Mouse (Mus musculus): ENCODE measurements around the gene Bdkrb2. TPM values are rescaled to one million over a fixed set of nuclear protein-coding genes. Genes with fewer than 3 reads are reported as not detected.

Gene Bdkrb2
- polyA plus RNA-seq (2012; rRNA removed), result 3.1 and 8.3 TPM in 2 replicates

DNA sequence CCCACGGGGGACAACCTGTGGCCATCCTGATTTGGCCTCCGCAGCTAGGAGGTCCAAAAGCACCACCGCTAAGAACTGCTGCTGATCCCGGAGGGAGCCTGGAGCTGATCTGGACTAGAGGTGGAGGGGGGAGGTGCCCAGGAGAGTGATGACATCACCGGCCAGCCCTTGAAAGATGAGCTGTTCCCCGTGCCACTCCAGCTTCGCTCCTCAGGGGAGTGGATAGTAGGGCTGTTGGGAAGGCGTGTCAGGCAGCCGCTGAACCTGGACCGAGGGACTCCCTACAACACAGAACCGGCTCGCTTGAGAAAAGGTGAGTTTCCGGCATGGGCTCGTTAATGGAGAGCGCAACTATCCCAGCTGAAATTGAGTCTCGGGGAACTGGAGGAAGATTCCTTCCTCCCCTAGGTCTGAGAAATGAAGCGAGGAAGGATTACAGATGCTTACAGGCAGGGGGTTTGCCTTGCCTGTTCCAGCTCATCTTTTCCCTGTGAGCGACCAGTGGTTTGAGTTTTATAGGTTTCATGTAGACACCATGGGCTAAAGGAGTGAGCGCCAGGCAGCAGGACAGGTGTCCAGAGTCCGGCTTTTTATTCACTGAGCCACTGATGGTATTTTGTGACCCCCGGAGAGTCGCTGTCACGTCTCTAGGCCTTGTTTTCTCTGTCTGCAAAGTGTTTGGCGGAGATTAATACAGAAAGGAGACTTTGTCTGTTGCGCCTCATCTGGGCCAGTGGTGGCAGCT, at the start of gene Bdkrb2:
Bdkrb2 (plus strand) TSS at position 291 of the 745 bp plus-strand sequence.
- no peaks in the 10 kb centered on the region for H3K36me3 ChIP-seq (ENCODE audit: control insufficient read depth, insufficient read depth, low read length)
- peak within 1 kb of the TSS; percentile 81 for H3K27ac ChIP-seq (ENCODE audit: insufficient read depth, low read depth, low read length)
- TF ChIP-seq CTCF (IDR thresholded peaks at IDR 0.05; ENCODE audit: extremely low read depth, insufficient read length, insufficient replicate concordance, low read depth, low read length), result no peak
- TF ChIP-seq POLR2A (IDR thresholded peaks at IDR 0.05; ENCODE audit: low read depth, low read length), result peak; percentile 35; the same call in 1 of the 2 replicates
- 0 out of 2 replicates have a peak, but pooled peaks cover 2% of the 10 kb centered on the region for H3K4me1 ChIP-seq (ENCODE audit: control insufficient read depth, insufficient read depth, insufficient read length, low read length)
- peaks cover 10% of the 10 kb centered on the region for H3K27me3 ChIP-seq (ENCODE audit: control insufficient read depth, insufficient read depth, low read length)
- 10% methylated on average over 25 of the region's 25 CpGs for WGBS
- H3K4me3 ChIP-seq (ENCODE audit: low read depth, low read length), result peak within 1 kb of the TSS; percentile 63

DNA sequence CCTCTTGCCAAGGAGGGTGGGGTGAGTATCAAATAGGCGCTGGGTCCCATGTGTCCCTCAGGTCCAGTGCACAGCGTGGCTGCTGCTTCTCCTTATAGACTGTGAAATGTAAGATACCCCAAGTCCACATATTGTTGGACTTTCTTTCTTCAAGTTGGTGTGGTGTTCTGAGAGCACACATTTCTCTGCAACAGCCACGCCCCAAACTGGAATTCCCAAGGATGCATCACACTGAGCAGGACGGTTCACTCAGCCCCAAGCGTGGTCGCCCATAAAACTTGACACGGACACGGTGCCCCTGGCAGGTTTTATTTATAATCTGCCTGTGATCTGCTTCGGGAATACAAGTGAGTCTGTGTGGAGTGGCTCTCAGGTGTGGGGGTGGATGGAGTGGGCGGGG, 48.9 kb upstream of the Bdkrb2 start:
- TF ChIP-seq CTCF (IDR thresholded peaks at IDR 0.05; ENCODE audit: extremely low read depth, insufficient read length, insufficient replicate concordance, low read depth, low read length) (no peak), POLR2A (IDR thresholded peaks at IDR 0.05; ENCODE audit: low read depth, low read length) (no peak)
- Histone ChIP-seq H3K4me1 (ENCODE audit: control insufficient read depth, insufficient read depth, insufficient read length, low read length) (peaks cover 15% of the 10 kb centered on the region), H3K4me3 (ENCODE audit: low read depth, low read length) (no peak overlapping the region), H3K27ac (ENCODE audit: insufficient read depth, low read depth, low read length) (no peak overlapping the region), H3K27me3 (ENCODE audit: control insufficient read depth, insufficient read depth, low read length) (no peaks in the 10 kb centered on the region), H3K36me3 (ENCODE audit: control insufficient read depth, insufficient read depth, low read length) (no peaks in the 10 kb centered on the region)
- 63% methylated on average over 10 of the region's 10 CpGs for WGBS

DNA sequence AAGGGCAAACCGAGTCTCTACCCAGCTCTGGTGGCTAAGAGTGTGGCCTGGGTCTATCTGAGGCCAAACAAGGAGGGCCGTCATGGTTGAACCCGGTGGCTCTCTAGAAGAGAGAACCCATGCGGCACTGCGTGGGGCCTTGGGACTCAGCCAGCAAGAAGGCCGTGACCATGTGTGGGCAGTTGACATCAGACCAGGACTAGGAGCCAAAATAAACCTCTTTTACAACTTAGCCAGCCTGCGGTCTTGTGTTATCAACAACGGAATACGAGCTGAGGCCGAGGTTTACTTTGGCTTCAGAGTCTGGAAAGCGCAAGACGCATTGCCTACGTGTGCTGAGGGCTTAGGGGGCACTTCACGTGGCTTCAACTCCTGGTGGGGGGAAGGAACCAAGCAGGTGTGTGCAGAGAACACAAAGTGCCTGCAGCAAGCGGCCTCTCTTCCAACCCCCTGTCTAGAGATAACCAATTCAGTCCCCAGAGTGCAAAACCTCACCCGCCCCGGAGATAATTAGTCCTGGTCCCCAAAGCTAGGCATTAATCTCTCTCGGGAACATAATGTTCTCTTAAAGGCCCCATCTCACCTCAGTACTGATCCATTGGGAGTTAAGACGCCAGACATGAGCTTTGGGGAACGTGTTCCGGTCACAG, 45.9 kb upstream of the Bdkrb2 start:
- Histone ChIP-seq H3K27me3 (ENCODE audit: control insufficient read depth, insufficient read depth, low read length) (no peaks in the 10 kb centered on the region), H3K27ac (ENCODE audit: insufficient read depth, low read depth, low read length) (peak overlapping the region; percentile 67), H3K36me3 (ENCODE audit: control insufficient read depth, insufficient read depth, low read length) (no peaks in the 10 kb centered on the region), H3K4me1 (ENCODE audit: control insufficient read depth, insufficient read depth, insufficient read length, low read length) (peaks cover 4% of the 10 kb centered on the region), H3K4me3 (ENCODE audit: low read depth, low read length) (no peak overlapping the region)
- no peak for TF ChIP-seq CTCF (IDR thresholded peaks at IDR 0.05; ENCODE audit: extremely low read depth, insufficient read length, insufficient replicate concordance, low read depth, low read length)
- no peak for TF ChIP-seq POLR2A (IDR thresholded peaks at IDR 0.05; ENCODE audit: low read depth, low read length)
- WGBS, result 22% methylated on average over 21 of the region's 21 CpGs

DNA sequence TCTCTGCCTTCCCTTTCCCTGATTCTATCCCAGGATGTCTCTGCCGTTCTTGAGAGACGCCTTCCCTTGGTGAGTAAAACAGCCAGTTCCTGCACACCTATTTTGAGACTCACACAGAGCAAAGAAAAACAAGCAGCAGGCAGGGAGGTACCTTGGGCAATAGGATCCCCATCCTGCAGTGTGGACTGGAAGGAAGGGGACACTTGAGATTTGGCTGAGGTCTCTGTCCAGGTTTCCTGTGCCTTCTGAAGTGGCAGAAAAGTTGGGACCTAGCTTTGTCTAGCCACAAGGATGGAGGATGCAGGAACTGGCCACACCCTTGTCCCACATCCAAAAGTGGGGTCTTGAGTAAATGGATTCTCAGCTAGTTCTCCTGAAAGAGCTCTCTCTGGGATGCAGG, 43.2 kb upstream of the Bdkrb2 start:
- 88% methylated on average over 2 of the region's 2 CpGs for WGBS
- no peaks in the 10 kb centered on the region for H3K36me3 ChIP-seq (ENCODE audit: control insufficient read depth, insufficient read depth, low read length)
- TF ChIP-seq POLR2A (IDR thresholded peaks at IDR 0.05; ENCODE audit: low read depth, low read length), result no peak
- no peak for TF ChIP-seq CTCF (IDR thresholded peaks at IDR 0.05; ENCODE audit: extremely low read depth, insufficient read length, insufficient replicate concordance, low read depth, low read length)
- H3K4me1 ChIP-seq (ENCODE audit: control insufficient read depth, insufficient read depth, insufficient read length, low read length), result peaks cover 11% of the 10 kb centered on the region
- H3K27me3 ChIP-seq (ENCODE audit: control insufficient read depth, insufficient read depth, low read length), result no peaks in the 10 kb centered on the region
- H3K27ac ChIP-seq (ENCODE audit: insufficient read depth, low read depth, low read length), result peak overlapping the region; percentile 42; the same call in 1 of the 2 replicates
- H3K4me3 ChIP-seq (ENCODE audit: low read depth, low read length), result no peak overlapping the region

DNA sequence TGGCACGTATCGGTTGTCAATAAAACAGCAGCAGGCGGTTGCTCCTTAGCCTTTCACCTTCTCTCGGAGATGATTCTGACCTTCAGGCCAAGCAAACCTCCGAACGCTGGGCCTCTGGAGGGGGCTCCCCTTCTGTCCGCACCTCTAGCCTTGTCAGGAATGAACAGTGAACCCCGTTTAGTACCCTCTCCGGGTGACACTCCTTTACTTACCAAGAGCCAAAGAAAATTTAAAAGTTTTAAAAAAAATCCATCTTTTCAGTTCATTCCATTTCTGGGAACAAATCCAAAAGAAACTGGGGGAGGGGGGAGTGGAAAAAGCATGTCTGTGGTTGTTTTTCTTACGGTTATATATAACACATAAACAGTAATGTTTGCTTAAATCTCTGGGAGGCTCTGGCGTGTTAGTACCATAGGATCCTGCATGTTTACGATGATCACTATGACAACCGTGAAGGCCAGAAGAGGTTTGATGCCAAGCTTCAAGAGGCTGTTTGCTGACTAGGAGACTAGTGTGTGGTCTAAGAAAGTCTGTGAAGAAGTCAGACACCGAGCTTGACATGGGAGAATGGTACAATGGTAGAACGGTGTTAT, 41.8 kb upstream of the Bdkrb2 start:
- Histone ChIP-seq H3K4me3 (ENCODE audit: low read depth, low read length) (no peak overlapping the region), H3K27ac (ENCODE audit: insufficient read depth, low read depth, low read length) (peak overlapping the region; percentile 51), H3K4me1 (ENCODE audit: control insufficient read depth, insufficient read depth, insufficient read length, low read length) (peaks cover 11% of the 10 kb centered on the region), H3K36me3 (ENCODE audit: control insufficient read depth, insufficient read depth, low read length) (no peaks in the 10 kb centered on the region), H3K27me3 (ENCODE audit: control insufficient read depth, insufficient read depth, low read length) (no peaks in the 10 kb centered on the region)
- WGBS, result 63% methylated on average over 15 of the region's 15 CpGs
- TF ChIP-seq CTCF (IDR thresholded peaks at IDR 0.05; ENCODE audit: extremely low read depth, insufficient read length, insufficient replicate concordance, low read depth, low read length), result no peak
- TF ChIP-seq POLR2A (IDR thresholded peaks at IDR 0.05; ENCODE audit: low read depth, low read length), result no peak

DNA sequence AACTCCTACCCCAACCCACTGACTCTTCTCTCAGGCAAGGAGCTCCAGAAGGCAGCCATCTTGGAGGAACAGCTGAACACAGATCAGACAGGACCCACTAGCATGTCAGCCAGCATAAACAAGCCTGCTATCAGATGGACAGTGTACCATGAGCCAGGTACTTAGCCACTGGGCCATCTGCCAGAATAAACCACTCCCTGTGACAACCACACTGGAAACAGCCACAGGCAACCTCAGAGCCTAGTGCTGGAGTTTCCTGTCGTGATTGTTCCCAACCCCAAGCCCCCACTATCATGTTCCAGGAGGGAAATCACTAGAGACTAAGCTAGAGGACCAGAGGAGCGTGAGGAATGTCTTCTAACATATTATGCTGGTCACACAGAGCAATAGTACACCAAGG, 39.3 kb upstream of the Bdkrb2 start:
- WGBS, result 30% methylated on average over 2 of the region's 2 CpGs
- Histone ChIP-seq H3K36me3 (ENCODE audit: control insufficient read depth, insufficient read depth, low read length) (no peaks in the 10 kb centered on the region), H3K27ac (ENCODE audit: insufficient read depth, low read depth, low read length) (peak overlapping the region; percentile 41), H3K4me3 (ENCODE audit: low read depth, low read length) (no peak overlapping the region), H3K4me1 (ENCODE audit: control insufficient read depth, insufficient read depth, insufficient read length, low read length) (peaks cover 7% of the 10 kb centered on the region; the same call in 1 of the 2 replicates), H3K27me3 (ENCODE audit: control insufficient read depth, insufficient read depth, low read length) (no peaks in the 10 kb centered on the region)
- TF ChIP-seq CTCF (IDR thresholded peaks at IDR 0.05; ENCODE audit: extremely low read depth, insufficient read length, insufficient replicate concordance, low read depth, low read length) (no peak), POLR2A (IDR thresholded peaks at IDR 0.05; ENCODE audit: low read depth, low read length) (no peak)

DNA sequence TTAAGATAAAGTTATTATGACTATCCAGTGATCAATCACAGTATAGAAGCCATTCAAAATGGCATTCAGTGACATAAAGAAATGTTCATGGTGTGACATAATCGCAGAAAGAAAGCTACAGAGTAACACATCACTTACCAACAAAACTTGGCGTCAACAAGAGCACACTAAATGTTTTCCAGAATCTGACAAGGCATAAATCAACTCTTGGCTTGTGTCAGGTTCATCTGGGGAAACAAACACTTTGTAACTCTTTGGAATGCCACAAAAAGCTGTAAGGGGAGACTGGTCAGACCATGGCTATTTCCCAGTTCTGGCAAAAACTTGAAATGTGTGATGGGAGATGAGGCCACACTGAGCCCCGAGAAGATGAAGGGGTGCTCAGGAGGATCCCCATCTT, 36.8 kb upstream of the Bdkrb2 start:
- TF ChIP-seq CTCF (IDR thresholded peaks at IDR 0.05; ENCODE audit: extremely low read depth, insufficient read length, insufficient replicate concordance, low read depth, low read length) (no peak), POLR2A (IDR thresholded peaks at IDR 0.05; ENCODE audit: low read depth, low read length) (no peak)
- 74% methylated on average over 3 of the region's 3 CpGs for WGBS
- H3K4me3 ChIP-seq (ENCODE audit: low read depth, low read length), result no peak overlapping the region
- H3K36me3 ChIP-seq (ENCODE audit: control insufficient read depth, insufficient read depth, low read length), result no peaks in the 10 kb centered on the region
- peak overlapping the region; percentile 75 for H3K27ac ChIP-seq (ENCODE audit: insufficient read depth, low read depth, low read length)
- no peaks in the 10 kb centered on the region for H3K27me3 ChIP-seq (ENCODE audit: control insufficient read depth, insufficient read depth, low read length)
- H3K4me1 ChIP-seq (ENCODE audit: control insufficient read depth, insufficient read depth, insufficient read length, low read length), result peaks cover 7% of the 10 kb centered on the region; the same call in 1 of the 2 replicates

Measured in small intestine, adult 2 months (tissue).